Comparison of ENCODE assay signal across 27 mouse cellular contexts in genomic region chr8:97315497-97315896, GRCm38 (mm10).
DNase-seq lines count a peak whose midpoint lies in the region; ATAC-seq and TF ChIP-seq lines count a peak whose summit lies in the region.
"Had no signal": no experiment of that assay in that cellular context is flagged by ENCODE, and none has a peak within 500 bp of the region (broad histone marks: within the 10 kb centered on the region; RNA-seq: fewer than 3 reads in every experiment).

No protein-coding gene starts in this region.

- H3K4me3 ChIP-seq in forebrain, embryonic 11.5 days (ENCODE audit: low read depth, low read length) = no peak overlapping the region
- no peak overlapping the region for H3K4me3 ChIP-seq in forebrain, embryonic 12.5 days (replicated peaks)
- no peak overlapping the region for H3K4me3 ChIP-seq in midbrain, embryonic 12.5 days
- H3K4me3 ChIP-seq in midbrain, postnatal 0 days (ENCODE audit: low read depth, low read length) = no peak overlapping the region
- H3K4me3 ChIP-seq: embryonic facial prominence, embryonic 13.5 days; embryonic facial prominence, embryonic 15.5 days; erythroblast, embryonic 14.5 days; forebrain, embryonic 10.5 days had no signal

- H3K27ac ChIP-seq in forebrain, embryonic 11.5 days (ENCODE audit: low read depth, low read length) = no peak overlapping the region
- H3K27ac ChIP-seq in forebrain, embryonic 12.5 days = no peak overlapping the region
- no peak overlapping the region for H3K27ac ChIP-seq in midbrain, embryonic 12.5 days (replicated peaks)
- no peak overlapping the region for H3K27ac ChIP-seq in midbrain, postnatal 0 days (ENCODE audit: low read depth, low read length)
- H3K27ac ChIP-seq: embryonic facial prominence, embryonic 13.5 days; embryonic facial prominence, embryonic 15.5 days; forebrain, embryonic 10.5 days had no signal

- no peak for TF ChIP-seq CTCF in midbrain, postnatal 0 days (IDR thresholded peaks at IDR 0.05)
- TF ChIP-seq CTCF in brain, embryonic 14.5 days (IDR thresholded peaks at IDR 0.05; ENCODE audit: borderline replicate concordance, extremely low read depth, insufficient read depth, insufficient read length) = no peak

- no peaks in the 10 kb centered on the region; the same call in 1 of the 2 replicates for H3K9me3 ChIP-seq in forebrain, embryonic 11.5 days (ENCODE audit: control insufficient read depth, low read length)
- no peaks in the 10 kb centered on the region for H3K9me3 ChIP-seq in forebrain, embryonic 12.5 days
- H3K9me3 ChIP-seq in midbrain, embryonic 12.5 days = no peaks in the 10 kb centered on the region
- H3K9me3 ChIP-seq in midbrain, postnatal 0 days (ENCODE audit: low read length) = no peaks in the 10 kb centered on the region
- H3K9me3 ChIP-seq: embryonic facial prominence, embryonic 13.5 days; embryonic facial prominence, embryonic 15.5 days; forebrain, embryonic 10.5 days had no signal

- H3K4me1 ChIP-seq in forebrain, embryonic 11.5 days (replicated peaks; ENCODE audit: control insufficient read depth, insufficient read depth, low read length) = no peaks in the 10 kb centered on the region
- peaks cover 2% of the 10 kb centered on the region; the same call in 1 of the 2 replicates for H3K4me1 ChIP-seq in forebrain, embryonic 12.5 days
- no peaks in the 10 kb centered on the region for H3K4me1 ChIP-seq in midbrain, embryonic 12.5 days
- no peaks in the 10 kb centered on the region for H3K4me1 ChIP-seq in midbrain, postnatal 0 days (ENCODE audit: insufficient read depth, low read length)
- H3K4me1 ChIP-seq: embryonic facial prominence, embryonic 13.5 days; embryonic facial prominence, embryonic 15.5 days; forebrain, embryonic 10.5 days had no signal

- no peaks in the 10 kb centered on the region for H3K27me3 ChIP-seq in forebrain, embryonic 11.5 days (ENCODE audit: control insufficient read depth, insufficient read depth, low read length)
- H3K27me3 ChIP-seq in forebrain, embryonic 12.5 days = no peaks in the 10 kb centered on the region
- no peaks in the 10 kb centered on the region for H3K27me3 ChIP-seq in midbrain, embryonic 12.5 days
- H3K27me3 ChIP-seq in midbrain, postnatal 0 days (ENCODE audit: insufficient read depth, low read length) = no peaks in the 10 kb centered on the region
- H3K27me3 ChIP-seq: CH12.LX; embryonic facial prominence, embryonic 13.5 days; embryonic facial prominence, embryonic 15.5 days; Patski had no signal

- H3K4me2 ChIP-seq in forebrain, embryonic 11.5 days (ENCODE audit: low read depth, low read length, severe bottlenecking) = no peak overlapping the region
- H3K4me2 ChIP-seq in forebrain, embryonic 12.5 days = no peak overlapping the region
- no peak overlapping the region for H3K4me2 ChIP-seq in midbrain, embryonic 12.5 days (replicated peaks)
- no peak overlapping the region for H3K4me2 ChIP-seq in midbrain, postnatal 0 days (ENCODE audit: low read depth, low read length, poor library complexity, severe bottlenecking)
- H3K4me2 ChIP-seq: embryonic facial prominence, embryonic 13.5 days; embryonic facial prominence, embryonic 15.5 days had no signal

- TF ChIP-seq POLR2A in brain, embryonic 14.5 days (IDR thresholded peaks at IDR 0.05; ENCODE audit: borderline replicate concordance, extremely low read depth, insufficient read depth, insufficient read length, poor library complexity, severe bottlenecking) = no peak

- 0 out of 2 replicates have a peak, but pooled peaks have one; percentile 21 for ATAC-seq in forebrain, embryonic 11.5 days (replicated peaks; ENCODE audit: low FRiP score)
- ATAC-seq in forebrain, embryonic 12.5 days (ENCODE audit: low FRiP score) = no peak
- ATAC-seq in midbrain, embryonic 12.5 days (ENCODE audit: low FRiP score, low read depth) = peak; percentile 73
- ATAC-seq in midbrain, postnatal 0 days (ENCODE audit: low FRiP score) = no peak
- ATAC-seq: activated CD4-positive, CD25-positive, alpha-beta regulatory T cell, adult 4 months; CD4-positive, CD25-positive, alpha-beta regulatory T cell, adult 4 months; forebrain, embryonic 14.5 days; forebrain, embryonic 16.5 days; Patski had no signal

- no peaks in the 10 kb centered on the region for H3K36me3 ChIP-seq in forebrain, embryonic 11.5 days (ENCODE audit: control insufficient read depth, insufficient read depth, low read length)
- no peaks in the 10 kb centered on the region for H3K36me3 ChIP-seq in forebrain, embryonic 12.5 days (replicated peaks)
- H3K36me3 ChIP-seq in midbrain, embryonic 12.5 days = no peaks in the 10 kb centered on the region
- no peaks in the 10 kb centered on the region for H3K36me3 ChIP-seq in midbrain, postnatal 0 days (ENCODE audit: insufficient read depth, low read length)
- H3K36me3 ChIP-seq: embryonic facial prominence, embryonic 13.5 days; embryonic facial prominence, embryonic 15.5 days; forebrain, embryonic 10.5 days; G1E had no signal

- DNase-seq in forebrain, embryonic 11.5 days (ENCODE audit: low spot score) = no peak
- DNase-seq in midbrain, postnatal 0 days (ENCODE audit: low spot score) = no peak
- peak; percentile 46 for DNase-seq in brain, embryonic 14.5 days (ENCODE audit: low read depth)
- DNase-seq: adrenal gland, adult 8-10 months; adrenal gland, postnatal 14 days; adrenal gland, postnatal 36 days; B cell, adult 2 months; cerebellum, adult 11 months; cerebellum, adult 18-20 months; cerebellum, adult 8-10 months; cerebellum, adult 9-11 months; cerebellum, postnatal 14 days; cerebellum, postnatal 36 days; embryo, embryonic 11 days had no signal

- no peak overlapping the region for H3K9ac ChIP-seq in forebrain, embryonic 11.5 days (ENCODE audit: low read length)
- no peak overlapping the region for H3K9ac ChIP-seq in forebrain, embryonic 12.5 days
- no peak overlapping the region for H3K9ac ChIP-seq in midbrain, embryonic 12.5 days (replicated peaks)
- H3K9ac ChIP-seq in midbrain, postnatal 0 days (replicated peaks; ENCODE audit: low read length, poor library complexity, severe bottlenecking) = no peak overlapping the region
- H3K9ac ChIP-seq: embryonic facial prominence, embryonic 13.5 days; embryonic facial prominence, embryonic 15.5 days had no signal

- 37% methylated on average over 4 of the region's 4 CpGs for WGBS in forebrain, embryonic 11.5 days
- 33% methylated on average over 4 of the region's 4 CpGs for WGBS in forebrain, embryonic 12.5 days
- 27% methylated on average over 4 of the region's 4 CpGs for WGBS in midbrain, embryonic 12.5 days
- 12% methylated on average over 4 of the region's 4 CpGs for WGBS in midbrain, postnatal 0 days

Comparison
In these comparisons a context has a peak if more than half of its experiments do, and no peak if none do; other contexts are left out.
1. ATAC-seq: peak in forebrain, embryonic 11.5 days (single experiment) and midbrain, embryonic 12.5 days (single experiment); none in forebrain, embryonic 12.5 days (single experiment) and midbrain, postnatal 0 days (single experiment).